Mouse (Mus musculus) lung, postnatal 0 days (tissue): Measurements from ENCODE around the gene Evi2b.

Experiments used
- CTCF ChIP-seq: IDR thresholded peaks from 2 replicates; pipeline ENCODE4 v1.5.1; 2016; ENCODE audit warnings: antibody characterized with exemption, mild to moderate bottlenecking
- EP300 ChIP-seq: IDR thresholded peaks from 2 replicates; pipeline ENCODE4 v1.6.1; 2016; ENCODE audit warnings: antibody characterized with exemption, mild to moderate bottlenecking, control low read depth

- TF ChIP-seq CTCF, result no peak
- no peak for TF ChIP-seq EP300
These were observed 19.1 kb downstream of the Evi2b start for GRCm38 (mm10) chr11:79504506-79504905.
